Mouse (Mus musculus) gastrocnemius, postnatal 14 days (tissue): ENCODE data around the gene Tnfsf18. TPM values are rescaled to one million over a fixed set of nuclear protein-coding genes. Genes with fewer than 3 reads are reported as not detected.
A peak's percentile ranks its signal among the peaks of the same experiment; 100 is the strongest.

Experiments
- DNase-seq: peaks from one replicate; pipeline ENCODE4 v3.0.0; 2021; ENCODE audit warnings: mixed read lengths
- intact Hi-C: fragments of 180-260 bp; cut with DNase I; formaldehyde crosslinking; loops from one replicate; pipeline ENCODE4 v1.15.1; 2025; ENCODE audit warnings: low total_unique reads
- long read RNA-seq, 2 experiments: library from polyadenylated mRNA; stranded (forward); transcript quantifications; one replicate each; pipeline ENCODE4 v2.0.0; 2021
- total RNA-seq, 2 experiments: library from RNA; stranded (reverse); gene quantifications; 2 replicates each; pipeline ENCODE4 v1.2.3; 2021

Tnfsf18 gene
- total RNA-seq = under 1 TPM in 1 of 2 experiments, not detected in 1; 0.11 TPM
- long read RNA-seq, experiment 1 = 0 reads
- long read RNA-seq, experiment 2 = 0 reads

DNA sequence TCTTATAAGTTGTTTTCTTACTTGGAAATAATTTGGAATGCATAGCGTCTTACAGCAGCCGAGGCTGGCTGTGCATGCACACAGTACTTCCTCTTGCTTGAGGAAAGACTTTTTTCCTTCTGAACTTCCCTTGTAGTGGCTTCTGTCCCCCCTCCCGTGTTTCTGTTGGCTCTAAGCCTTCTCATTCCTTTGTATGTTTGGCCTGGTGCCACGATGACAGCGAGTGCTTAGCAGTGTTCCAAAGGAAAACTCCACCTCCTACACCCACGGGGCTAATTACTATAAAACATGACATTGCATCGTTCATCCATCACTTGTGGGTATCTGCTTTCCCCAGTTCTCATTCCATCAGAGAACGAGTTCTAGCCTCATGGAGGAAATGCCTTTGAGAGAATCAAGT is at the start of gene Tnfsf18:
Tnfsf18 (plus strand) TSS at position 313 of the 400 bp plus-strand sequence.
- DNase-seq = peak; percentile 61
- intact Hi-C loops = no loop called here

DNA sequence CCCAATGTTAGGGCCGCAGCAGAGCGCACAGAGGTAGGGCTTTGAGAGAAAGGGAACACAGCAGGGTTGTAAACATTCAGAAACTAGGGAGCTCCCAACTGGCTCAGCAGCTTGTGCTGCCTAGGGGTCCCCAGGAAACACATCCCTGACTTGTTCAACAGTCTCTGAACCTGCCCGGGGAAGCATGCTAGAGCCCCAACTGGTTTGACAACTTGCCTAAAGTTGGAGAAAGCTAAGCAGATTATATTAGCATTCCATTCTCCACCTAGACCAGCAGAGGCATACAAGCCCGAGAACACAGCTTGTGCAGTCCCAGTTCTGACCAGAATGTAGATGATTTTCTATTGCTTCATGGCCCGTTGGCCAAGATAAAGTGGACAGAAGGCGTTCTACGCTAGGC is 49.6 kb upstream of the Tnfsf18 start:
- no peak for DNase-seq
- intact Hi-C loops = no loop called here

DNA sequence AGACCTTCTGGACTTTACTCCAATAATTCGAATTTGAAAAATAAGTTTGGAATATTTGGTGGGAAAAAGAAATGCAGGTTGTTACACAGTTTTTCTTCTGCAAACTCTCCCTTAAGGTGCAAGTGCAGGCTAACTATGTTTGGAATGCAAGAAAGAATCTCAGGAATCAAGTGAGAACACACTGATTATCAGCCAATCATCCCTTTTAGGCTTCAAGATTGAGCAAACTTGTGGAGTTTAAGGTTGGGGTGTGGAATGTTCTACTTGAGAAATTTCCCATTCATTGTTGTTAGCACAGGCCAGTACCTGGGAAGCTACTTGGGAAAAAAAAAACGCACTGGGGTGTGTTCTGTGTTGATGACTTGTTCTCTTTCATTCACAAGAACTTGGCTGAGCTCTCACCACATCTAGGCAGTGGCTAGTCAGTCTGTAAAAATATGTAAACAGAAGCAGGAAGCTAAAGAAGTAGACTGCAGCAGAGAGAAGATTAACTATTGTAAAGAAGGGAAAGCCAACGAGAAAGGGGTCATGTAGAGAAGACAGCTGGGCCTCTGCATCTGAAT is 42.7 kb upstream of the Tnfsf18 start:
- no peak for DNase-seq
- intact Hi-C loops = loop anchor here (5.0 kb wide), 1 partner anchor 1284 kb away; no protein-coding TSS in a partner anchor

DNA sequence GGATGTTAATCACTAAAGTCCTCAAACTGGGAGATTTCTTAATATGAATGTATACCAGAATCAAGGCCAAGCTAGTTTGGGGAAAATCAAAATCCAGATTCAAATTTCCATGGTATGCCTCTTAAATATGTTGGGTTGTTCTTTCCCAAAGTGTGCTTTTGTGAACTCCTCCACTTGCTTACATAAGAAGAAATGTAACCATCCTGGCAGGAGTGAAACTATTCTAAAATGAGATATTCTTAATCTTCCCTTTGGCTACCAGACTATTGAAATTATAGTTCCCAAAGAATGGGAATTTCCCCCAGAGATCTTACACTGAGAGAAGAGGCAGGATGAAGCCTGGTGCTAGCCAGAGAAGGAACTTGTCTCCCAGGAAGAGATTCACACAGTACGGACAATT is 42.2 kb upstream of the Tnfsf18 start:
- intact Hi-C loops = loop anchor here (5.0 kb wide), 1 partner anchor 1285 kb away; no protein-coding TSS in a partner anchor
- DNase-seq = no peak

DNA sequence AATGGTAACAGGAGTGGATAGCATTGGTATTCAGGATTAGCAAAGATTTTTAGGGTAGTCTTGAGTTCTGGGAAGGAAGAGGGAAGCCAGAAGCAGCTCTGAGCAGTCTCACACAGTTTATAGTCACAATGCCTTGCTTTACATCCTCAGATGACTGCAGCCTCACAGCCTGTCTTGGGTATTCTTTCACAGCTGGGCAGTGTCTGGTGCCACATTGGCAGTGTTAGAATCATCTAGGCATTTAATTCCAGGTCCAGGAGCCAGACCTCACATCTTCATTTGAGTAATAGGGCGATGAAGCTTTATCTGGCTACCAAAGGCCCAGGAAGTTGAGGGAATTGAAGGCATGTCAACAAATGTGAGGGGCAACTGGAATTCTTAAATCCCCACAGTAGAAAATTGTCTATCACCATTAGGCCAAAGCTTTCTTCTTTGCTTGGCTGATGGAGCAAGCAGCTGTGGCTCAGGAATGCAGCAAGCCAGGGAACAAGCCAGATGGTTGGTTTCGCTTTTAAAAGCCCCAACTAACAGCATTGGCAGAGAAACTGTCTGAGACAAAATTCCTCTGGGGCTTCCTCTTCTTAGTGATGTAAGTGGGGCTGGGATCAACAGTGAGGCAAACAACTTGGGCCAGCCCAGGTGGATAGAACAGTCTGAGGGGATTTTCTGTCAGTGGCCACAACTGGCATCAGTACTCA is 30.9 kb upstream of the Tnfsf18 start:
- intact Hi-C loops = no loop called here
- DNase-seq = peak; percentile 61

DNA sequence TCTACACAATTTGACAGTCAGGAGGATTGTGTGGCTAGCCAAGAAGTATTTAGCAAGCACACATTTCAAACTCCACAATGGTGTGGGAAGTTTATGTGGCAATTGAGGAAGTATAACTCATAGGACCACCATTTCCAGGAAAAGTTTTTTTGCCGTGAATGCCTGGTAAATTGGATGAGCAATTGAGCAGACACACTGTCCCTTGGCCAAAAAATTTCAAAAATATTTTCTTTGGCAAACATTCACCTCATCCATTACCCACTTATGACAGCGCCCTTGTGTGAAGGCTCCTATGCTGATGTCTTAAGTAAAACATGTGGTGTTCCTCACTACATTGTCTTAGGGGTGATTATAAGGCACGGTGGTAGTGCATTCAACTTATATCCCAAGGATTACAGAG is 17.2 kb upstream of the Tnfsf18 start:
- intact Hi-C loops = no loop called here
- DNase-seq = no peak

DNA sequence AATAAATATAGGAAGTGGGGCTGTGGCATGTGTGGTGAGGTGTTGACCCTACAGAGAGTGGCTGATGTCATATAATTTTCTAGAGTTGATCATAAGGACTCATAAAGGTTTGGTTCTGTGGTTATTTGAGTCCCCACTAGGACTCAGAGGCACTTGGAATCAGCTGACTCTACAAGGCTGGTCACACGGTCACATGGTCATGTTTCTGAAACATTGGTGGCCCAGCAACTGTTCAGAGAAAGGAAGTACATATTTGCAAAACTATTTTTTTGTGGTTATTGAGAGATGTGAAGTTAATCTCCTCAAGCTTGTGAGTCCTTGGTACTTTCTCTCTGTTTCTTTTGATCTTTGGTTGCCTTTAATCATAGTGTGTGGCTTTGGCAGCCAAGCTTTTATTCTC is 14.6 kb upstream of the Tnfsf18 start:
- DNase-seq = no peak
- intact Hi-C loops = no loop called here

DNA sequence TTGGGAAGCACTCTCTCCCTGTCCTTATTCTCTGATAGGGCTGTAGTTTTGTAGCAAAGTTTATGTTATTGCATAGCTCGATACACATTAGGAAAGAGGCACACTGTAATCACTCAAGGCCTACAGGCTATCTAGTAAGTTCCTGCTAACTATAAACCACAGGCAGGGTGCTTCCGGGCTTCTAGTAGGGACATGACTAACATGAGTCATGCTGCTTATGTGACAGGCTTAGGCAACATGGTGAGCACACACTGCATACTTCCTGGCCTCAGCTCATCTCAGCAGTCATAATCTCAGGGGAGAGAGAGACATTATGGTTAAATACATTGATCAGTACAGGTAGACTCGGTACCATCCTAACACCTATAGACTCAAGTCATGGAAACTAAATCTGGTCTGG is 12.2 kb upstream of the Tnfsf18 start:
- intact Hi-C loops = no loop called here
- DNase-seq = no peak

DNA sequence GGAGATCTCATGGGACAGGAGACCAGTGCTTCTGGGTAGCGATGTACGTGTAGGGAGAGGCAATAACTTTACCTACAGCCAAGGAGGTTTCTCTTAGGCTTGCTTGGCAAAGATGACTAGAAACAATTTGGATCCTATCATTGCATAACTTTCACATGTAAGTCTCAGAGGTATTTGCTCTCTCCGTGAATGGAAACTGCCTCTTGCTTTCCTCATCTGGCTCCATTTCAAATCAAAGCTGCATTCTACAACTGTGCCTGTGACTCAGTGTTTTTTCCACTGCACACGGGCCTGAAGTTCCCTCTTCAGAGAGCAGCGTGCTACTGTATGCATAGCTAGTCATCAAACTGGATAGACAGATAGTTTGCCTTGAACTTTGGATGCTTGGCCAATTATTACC is 7.4 kb upstream of the Tnfsf18 start:
- intact Hi-C loops = no loop called here
- DNase-seq = no peak

DNA sequence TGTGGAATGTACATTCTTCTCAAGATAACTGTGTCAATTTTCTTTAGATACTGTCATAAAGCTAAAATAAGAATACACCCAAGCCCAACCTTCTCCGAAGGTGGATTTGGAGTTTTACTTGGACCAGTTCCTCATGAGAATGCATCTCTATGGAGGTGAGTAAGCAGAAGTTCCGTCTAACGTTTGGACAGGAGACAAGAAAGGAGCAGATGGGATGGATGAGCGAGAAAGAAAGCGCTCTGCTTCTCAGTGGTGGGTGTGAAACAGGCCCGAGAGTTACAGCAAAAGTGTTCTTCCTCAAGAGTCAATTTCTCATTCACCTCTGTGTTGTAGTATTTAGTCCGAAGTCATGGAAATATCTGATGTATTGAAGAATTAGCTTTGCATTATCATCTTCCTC is 2.7 kb upstream of the Tnfsf18 start:
- intact Hi-C loops = no loop called here
- no peak for DNase-seq

DNA sequence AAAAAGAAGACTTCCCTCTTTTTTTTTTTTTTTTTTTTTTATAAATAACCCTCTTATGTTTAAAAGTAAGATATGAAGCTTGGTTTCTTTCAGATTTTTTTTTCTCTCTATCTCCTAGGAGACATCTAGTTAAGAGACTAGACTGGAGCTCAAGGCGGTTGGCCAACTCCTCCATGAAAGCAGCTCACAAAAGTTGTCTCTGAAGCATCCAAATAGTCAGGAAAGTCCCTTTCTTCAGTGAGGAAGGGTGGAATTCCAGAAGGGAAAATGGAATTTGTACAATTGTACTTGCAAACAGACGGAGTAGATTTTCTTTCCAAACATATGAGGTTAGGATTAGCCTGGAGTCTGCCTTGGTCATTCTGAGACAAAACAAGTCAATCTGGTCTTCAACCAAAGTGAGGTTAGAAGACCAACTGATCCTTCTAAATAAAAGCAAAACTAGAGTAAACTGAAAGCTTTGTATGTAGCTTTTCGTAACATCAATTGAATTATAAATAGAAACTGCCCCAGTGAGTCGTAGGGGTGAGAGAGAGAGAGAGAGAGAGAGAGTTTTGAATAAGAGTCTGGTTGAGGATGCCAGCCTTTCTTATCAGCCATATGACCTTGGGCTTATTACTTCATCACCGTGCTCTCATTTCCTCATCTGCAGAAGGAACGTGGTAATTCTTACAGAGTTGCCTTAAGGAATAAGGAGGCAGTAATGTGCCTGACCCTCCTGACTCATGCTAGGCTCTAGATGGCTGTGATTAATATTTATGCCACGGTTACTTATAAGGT is 2.6 kb downstream of the Tnfsf18 start:
- intact Hi-C loops = no loop called here

DNA sequence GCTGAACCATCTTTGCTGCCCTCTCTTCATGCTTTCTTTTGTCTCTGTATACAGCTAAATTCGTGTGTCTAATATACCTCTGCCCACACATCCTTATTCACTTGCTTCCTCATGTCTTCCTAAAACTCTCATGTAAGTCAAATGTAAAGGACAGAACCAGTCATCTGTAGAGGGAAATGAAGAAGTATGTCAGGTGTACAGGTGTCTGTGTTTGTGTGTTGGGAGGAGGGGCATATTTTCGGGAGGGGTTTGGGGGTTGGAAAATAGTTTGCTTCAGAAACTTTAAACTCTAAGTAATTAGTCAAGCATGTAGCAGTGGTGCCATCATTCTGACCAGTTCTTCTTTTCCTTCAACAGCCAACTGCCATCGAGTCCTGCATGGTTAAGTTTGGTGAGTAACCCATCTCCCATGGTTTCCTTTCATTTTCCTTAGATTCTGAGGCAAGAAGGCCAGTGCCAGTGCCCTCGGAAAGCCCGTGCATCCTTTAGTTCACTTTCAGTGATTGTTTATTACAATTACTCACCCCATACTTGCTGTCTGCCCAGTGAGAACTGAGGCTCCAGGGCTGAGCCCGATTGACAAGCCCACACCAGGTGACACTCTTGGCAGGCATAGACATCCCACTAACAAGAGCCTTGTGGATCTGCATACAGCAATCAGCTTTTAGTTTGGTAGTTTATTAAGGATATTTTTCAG is 5.8 kb downstream of the Tnfsf18 start:
- DNase-seq = no peak
- intact Hi-C loops = no loop called here

More for the DNA sequence above, 2.6 kb downstream of the Tnfsf18 start:
- DNase-seq = no peak

DNA sequence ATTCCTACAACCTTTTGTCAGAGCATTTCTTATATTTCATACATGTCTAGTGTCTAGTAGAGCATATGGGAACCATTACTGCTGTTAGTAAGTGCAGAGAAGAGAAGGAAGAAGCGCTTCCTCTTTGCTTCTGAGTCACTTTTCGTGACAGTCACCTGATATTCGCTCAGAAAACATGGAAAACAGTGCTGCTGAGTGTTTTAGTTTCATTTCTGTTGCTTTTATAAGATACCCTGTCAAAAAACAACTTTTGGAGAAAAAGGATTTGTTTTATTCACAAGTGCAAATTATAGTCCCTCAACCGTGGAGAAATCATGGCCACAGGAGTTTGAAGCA is 6.3 kb downstream of the Tnfsf18 start:
- intact Hi-C loops = no loop called here

DNA sequence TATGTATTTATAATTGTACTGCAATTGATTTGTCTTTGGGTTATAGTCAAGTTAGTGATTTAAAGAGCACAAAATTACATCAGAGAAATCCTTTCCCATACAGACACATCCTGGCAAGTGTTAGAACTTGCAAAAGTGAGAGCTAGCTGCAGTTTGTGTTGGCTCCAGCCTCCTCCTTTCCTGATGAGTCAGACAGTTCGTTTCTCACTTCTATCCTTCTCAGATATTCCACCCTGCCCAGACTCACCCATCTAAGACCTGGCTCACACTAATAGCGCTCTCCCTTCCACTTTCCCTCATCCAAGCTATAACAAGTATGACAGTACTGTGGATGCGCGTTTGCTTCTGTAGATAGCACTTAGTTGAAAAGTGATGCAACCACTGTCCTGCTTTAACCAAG is 11.9 kb downstream of the Tnfsf18 start:
- DNase-seq = no peak
- intact Hi-C loops = no loop called here

More for the DNA sequence above, 6.3 kb downstream of the Tnfsf18 start:
- no peak for DNase-seq

DNA sequence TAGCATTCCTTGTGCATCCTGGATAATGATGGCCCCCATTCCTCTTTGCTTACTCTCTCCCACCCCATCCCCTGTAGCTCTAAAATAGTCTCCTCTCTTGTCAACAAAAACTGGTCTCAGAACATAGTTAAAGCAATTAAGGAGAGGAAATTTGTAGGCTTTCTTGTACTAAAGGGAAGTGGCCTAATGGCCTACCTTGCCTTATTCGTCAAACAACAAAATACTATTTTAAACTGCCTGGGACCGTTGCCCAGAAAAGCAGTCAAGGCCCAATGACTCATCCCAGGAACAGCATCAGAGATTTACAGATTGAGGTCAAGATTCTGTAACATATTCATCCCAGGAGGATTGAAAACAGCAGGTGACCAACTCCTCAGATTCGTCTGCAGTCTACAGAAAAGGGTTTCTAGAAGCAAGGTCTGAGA is 13.2 kb downstream of the Tnfsf18 start:
- intact Hi-C loops = no loop called here
- DNase-seq = peak; percentile 35

DNA sequence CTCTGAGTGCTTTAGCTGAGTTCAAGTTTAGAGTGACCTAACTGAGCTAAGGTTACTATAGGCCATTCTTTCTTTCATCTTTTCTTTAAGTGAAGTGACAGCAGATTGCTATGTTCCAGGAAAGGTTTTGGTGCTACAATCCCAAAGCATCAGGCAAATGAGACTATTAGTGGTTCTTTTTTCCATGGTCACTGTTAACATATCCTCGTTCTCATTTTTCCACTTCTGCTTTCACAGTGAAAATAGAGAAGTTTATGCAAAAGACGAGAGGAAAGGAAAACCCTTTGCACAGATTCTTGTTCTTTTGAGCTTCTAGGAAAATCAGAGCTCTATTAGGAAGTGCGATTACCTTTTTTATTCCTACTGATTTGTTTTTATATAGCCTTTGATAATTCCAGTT is 22.9 kb downstream of the Tnfsf18 start:
- intact Hi-C loops = no loop called here
- no peak for DNase-seq

DNA sequence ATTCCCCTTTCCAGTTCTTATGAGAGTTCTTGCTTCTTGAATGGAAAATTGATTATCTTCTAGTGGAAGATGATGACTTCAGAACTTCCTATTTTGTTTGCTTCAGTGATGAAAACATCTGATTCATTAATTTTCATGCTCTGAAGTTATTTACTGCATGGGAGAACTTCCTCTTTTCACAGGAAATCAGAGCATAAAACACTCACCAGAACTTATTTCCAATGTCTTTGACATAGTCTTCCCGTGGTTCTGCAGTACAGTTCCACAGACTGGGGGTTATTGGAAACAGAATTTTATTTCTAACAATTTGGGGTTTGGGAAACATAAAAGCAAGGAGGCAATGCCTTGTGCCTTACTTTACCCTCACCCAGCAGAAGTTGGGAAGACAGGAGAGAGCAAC is 25.8 kb downstream of the Tnfsf18 start:
- intact Hi-C loops = no loop called here
- DNase-seq = no peak

DNA sequence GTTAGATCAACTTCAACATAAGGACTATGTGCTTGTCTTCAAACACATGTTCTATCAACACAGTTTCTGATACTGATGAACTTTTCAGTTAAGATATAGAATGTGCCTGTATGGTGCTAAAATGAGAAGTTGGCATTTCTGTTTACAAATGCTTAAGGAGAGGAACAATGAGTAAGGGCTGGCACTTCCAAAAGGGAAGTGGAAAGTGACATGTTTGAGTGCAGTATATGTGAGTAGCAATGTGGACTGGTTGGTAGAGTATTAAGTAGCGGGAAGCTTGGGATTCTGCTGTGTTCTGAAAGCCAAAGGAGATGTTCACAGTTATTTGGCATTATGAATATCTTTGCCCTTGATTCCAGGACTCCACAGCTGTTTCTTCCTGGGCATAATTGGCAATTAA is 33.7 kb downstream of the Tnfsf18 start:
- intact Hi-C loops = no loop called here
- DNase-seq = no peak

DNA sequence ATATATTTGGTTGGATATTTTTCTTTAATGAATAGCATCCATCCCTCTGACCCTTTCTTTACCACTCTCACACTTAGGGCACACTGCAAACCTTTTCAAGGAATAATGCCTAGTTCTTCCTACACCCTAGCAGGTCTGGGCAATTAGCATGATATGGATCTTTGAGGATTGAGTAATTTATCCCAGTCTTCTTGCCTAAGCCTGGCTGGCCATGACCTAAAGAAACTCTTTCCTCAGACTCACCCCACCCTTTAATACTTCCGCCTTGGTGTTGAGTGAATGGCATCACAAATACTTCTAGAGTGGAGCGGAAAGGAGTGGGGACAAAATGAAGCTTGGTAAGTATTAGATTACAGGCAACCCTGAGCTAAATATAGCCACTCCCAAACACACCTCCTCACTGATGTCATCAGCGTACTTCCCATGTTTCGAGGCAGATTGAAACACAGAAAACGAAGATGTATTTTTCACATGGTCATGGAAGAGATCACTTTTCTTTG is 56.2 kb downstream of the Tnfsf18 start:
- DNase-seq = no peak
- intact Hi-C loops = no loop called here

DNA sequence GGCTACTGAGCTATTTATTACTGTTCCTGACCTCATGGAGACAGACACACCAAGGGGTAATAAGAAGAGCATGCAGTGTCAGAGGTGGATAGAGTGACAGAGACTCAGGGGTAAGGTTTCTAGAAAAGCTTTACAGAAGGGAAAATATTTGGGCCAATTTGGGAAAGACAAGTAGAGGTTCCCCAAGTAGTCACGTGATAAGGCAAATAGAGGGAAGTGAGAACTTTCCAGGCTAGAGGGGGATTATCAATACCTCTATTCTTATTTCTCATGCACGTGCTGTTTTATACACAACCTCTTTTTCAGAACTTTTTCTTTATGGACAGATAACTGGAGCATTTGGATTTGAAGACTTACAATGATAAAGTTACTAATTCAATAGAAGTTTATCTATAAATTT is 57.6 kb downstream of the Tnfsf18 start:
- intact Hi-C loops = no loop called here
- no peak for DNase-seq
